Mouse (Mus musculus) myocyte (in vitro differentiated cells): ENCODE results near the gene Pafah1b3. TPM values are rescaled to one million over a fixed set of nuclear protein-coding genes. Genes with fewer than 3 reads are reported as not detected.
"Not testable (repeated sequence)": the region's sequence is repeated elsewhere in the genome, so short reads cannot be mapped to it uniquely, and the experiment has no call there.

Experiments
- H3K27me3 ChIP-seq: one replicate; pipeline ENCODE4 v1.6.1; 2011; ENCODE audit not compliant: control insufficient read depth, insufficient read depth, insufficient read length
- H3K36me3 ChIP-seq: one replicate; pipeline ENCODE4 v1.6.1; 2011; ENCODE audit not compliant: control insufficient read depth, insufficient read depth
- H3K4me2 ChIP-seq: one replicate; pipeline ENCODE4 v1.6.1; 2011; ENCODE audit warnings: low read depth, control low read depth
- H3K4me3 ChIP-seq: one replicate; pipeline ENCODE4 v1.5.1; 2011; ENCODE audit warnings: mild to moderate bottlenecking, control low read depth, moderate library complexity
- H3K79me2 ChIP-seq: one replicate; pipeline ENCODE4 v1.6.1; 2011; ENCODE audit not compliant: control insufficient read depth, insufficient read depth
- H3ac ChIP-seq: one replicate; pipeline ENCODE4 v1.6.1; 2011; ENCODE audit not compliant: control insufficient read depth, insufficient read length
- CEBPB ChIP-seq: IDR thresholded peaks from 2 replicates; pipeline ENCODE4 v1.6.1; 2011; ENCODE audit warnings: mild to moderate bottlenecking, moderate library complexity; ENCODE audit not compliant: poor library complexity, insufficient read depth, severe bottlenecking
- E2F4 ChIP-seq: IDR thresholded peaks from one replicate; pipeline ENCODE4 v1.6.1; 2011; ENCODE audit warnings: mild to moderate bottlenecking, control low read depth, moderate library complexity; ENCODE audit not compliant: insufficient read depth
- MAX ChIP-seq: IDR thresholded peaks from one replicate; pipeline ENCODE4 v1.6.1; 2011; ENCODE audit warnings: low read depth, mild to moderate bottlenecking, control low read depth
- MYOD1 ChIP-seq, 3 experiments: IDR thresholded peaks; one replicate each; pipeline ENCODE4 v1.6.1; 2011; ENCODE audit warnings: control low read depth in 2 of 3, low read depth in 2 of 3, mild to moderate bottlenecking in 2 of 3, moderate library complexity in 1 of 3; ENCODE audit not compliant: insufficient read length in 2 of 3, control insufficient read depth in 1 of 3
- MYOG ChIP-seq, 3 experiments: IDR thresholded peaks; one replicate each; pipeline ENCODE4 v1.6.1; 2011; ENCODE audit warnings: control low read depth in 2 of 3, low read depth in 2 of 3, mild to moderate bottlenecking in 2 of 3; ENCODE audit not compliant: insufficient read length in 2 of 3, control insufficient read depth in 1 of 3, insufficient read depth in 1 of 3
- POLR2A ChIP-seq: IDR thresholded peaks from one replicate; pipeline ENCODE4 v1.6.1; 2011; ENCODE audit warnings: low read depth, mild to moderate bottlenecking, control low read depth, moderate library complexity; ENCODE audit not compliant: insufficient read length
- POLR2AphosphoS2 ChIP-seq: IDR thresholded peaks from one replicate; pipeline ENCODE4 v1.6.1; 2011; ENCODE audit warnings: low read depth, control low read depth; ENCODE audit not compliant: insufficient read length
- REST ChIP-seq: IDR thresholded peaks from one replicate; pipeline ENCODE4 v1.6.1; 2011; ENCODE audit warnings: mild to moderate bottlenecking, control low read depth, moderate library complexity; ENCODE audit not compliant: insufficient read depth, insufficient read length
- SRF ChIP-seq: IDR thresholded peaks from one replicate; pipeline ENCODE4 v1.6.1; 2011; ENCODE audit warnings: low read depth; ENCODE audit not compliant: control insufficient read depth, insufficient read length
- TCF12 ChIP-seq: IDR thresholded peaks from one replicate; pipeline ENCODE4 v1.6.1; 2011; ENCODE audit warnings: mild to moderate bottlenecking, control low read depth; ENCODE audit not compliant: poor library complexity, insufficient read depth, severe bottlenecking
- TCF3 ChIP-seq: IDR thresholded peaks from one replicate; pipeline ENCODE4 v1.6.1; 2011; ENCODE audit warnings: low read depth, control low read depth; ENCODE audit not compliant: insufficient read length
- USF1 ChIP-seq: IDR thresholded peaks from one replicate; pipeline ENCODE4 v1.6.1; 2011; ENCODE audit warnings: low read depth, mild to moderate bottlenecking, control low read depth, moderate library complexity
- polyA plus RNA-seq: library from polyadenylated mRNA; unstranded; fragments of >200 nt; fragmentation: generic; extraction: Trizol; gene quantifications from one replicate; pipeline ENCODE4 v1.2.1, GENCODE M21; 2012; ENCODE audit warnings: missing spikeins

Gene Pafah1b3
- polyA plus RNA-seq, 1 experiment = 54.0 TPM

DNA sequence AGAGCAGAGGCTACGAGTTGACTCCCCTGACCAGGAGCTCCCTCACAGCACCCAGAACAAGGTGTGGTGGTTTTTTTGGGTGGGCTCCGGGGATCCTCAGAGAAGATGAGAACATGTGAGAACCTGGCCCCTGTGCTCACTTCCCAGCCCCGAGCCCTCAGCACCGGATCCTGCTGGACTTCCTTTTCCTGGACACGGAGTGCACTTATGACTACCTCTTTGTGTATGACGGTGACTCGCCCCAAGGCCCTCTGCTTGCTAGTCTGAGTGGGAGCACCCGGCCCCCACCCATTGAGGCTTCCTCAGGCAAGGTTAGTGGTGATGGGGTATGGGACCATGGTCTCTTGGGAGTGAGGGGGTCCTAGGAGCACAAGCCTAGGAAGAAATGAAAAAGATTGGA, 28.4 kb upstream of the Pafah1b3 start:
- H3K79me2 ChIP-seq = peaks cover 19% of the 10 kb centered on the region
- H3K36me3 ChIP-seq = peaks cover 4% of the 10 kb centered on the region
- H3K4me2 ChIP-seq = no peak overlapping the region
- no peak for TF ChIP-seq MAX
- TF ChIP-seq SRF = no peak
- no peak for TF ChIP-seq MYOD1 (IDR thresholded peaks at IDR 0.05; ENCODE audit: control insufficient read depth in 1 of 3, insufficient read length in 2 of 3, low read depth in 2 of 3)
- no peak for TF ChIP-seq TCF12
- TF ChIP-seq REST = no peak
- TF ChIP-seq CEBPB = no peak
- TF ChIP-seq POLR2A = no peak
- no peak for TF ChIP-seq MYOG (IDR thresholded peaks at IDR 0.05; ENCODE audit: control insufficient read depth in 1 of 3, insufficient read depth in 1 of 3, insufficient read length in 2 of 3, low read depth in 2 of 3)
- TF ChIP-seq USF1 = no peak
- no peak for TF ChIP-seq POLR2AphosphoS2
- TF ChIP-seq TCF3 = no peak
- no peak for TF ChIP-seq E2F4
- H3K27me3 ChIP-seq = no peaks in the 10 kb centered on the region
- no peak overlapping the region for H3ac ChIP-seq
- H3K4me3 ChIP-seq = no peak overlapping the region

DNA sequence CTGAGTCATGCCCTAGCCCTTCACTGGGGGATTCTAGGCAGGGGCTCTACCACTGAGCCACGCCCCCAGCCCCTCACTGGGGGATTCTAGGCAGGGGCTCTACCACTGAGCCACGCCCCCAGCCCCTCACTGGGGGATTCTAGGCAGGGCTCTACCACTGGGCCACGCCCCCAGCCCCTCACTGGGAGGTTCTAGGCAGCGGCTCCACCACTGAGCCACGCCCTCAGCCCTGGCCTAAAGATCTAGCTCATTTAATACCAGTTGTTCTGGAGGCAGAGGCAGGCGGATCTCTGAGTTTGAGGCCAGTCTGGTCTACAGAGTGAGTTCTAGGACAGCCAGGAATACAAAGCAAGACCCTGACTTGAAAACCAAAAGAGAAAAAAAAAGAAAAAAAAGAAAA, 27.6 kb upstream of the Pafah1b3 start:
- H3K79me2 ChIP-seq = peaks cover 19% of the 10 kb centered on the region
- not testable (repeated sequence) for H3ac ChIP-seq, H3K4me3 ChIP-seq, H3K36me3 ChIP-seq, H3K4me2 ChIP-seq, H3K27me3 ChIP-seq

DNA sequence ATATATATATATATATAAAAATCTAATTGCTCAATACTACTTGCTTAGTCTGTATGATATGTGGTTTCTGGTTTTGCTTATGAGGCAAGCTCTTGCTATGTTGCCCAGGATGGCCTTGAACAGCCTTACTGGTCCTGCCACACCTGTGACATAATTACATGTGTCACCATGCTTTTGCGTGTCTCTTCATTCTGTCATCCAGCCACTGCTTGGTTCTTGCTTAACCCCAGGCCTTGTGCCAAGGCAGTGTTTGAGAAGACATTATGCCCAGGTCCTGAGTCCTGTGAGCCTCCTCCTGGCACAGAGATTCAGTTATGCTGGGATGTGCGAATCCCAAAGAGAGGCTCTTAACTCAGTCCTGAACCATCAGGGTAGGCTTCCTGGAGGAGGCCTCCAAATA, 25.4 kb upstream of the Pafah1b3 start:
- Histone ChIP-seq H3K27me3 (no peaks in the 10 kb centered on the region), H3ac (no peak overlapping the region), H3K4me2 (peak overlapping the region; percentile 12), H3K4me3 (no peak overlapping the region), H3K36me3 (no peaks in the 10 kb centered on the region), H3K79me2 (peaks cover 27% of the 10 kb centered on the region)
- TF ChIP-seq TCF12 (no peak), SRF (no peak), POLR2A (no peak), MYOD1 (IDR thresholded peaks at IDR 0.05; ENCODE audit: control insufficient read depth in 1 of 3, insufficient read length in 2 of 3, low read depth in 2 of 3) (no peak), POLR2AphosphoS2 (no peak), REST (no peak), USF1 (no peak), CEBPB (no peak), TCF3 (no peak), MYOG (IDR thresholded peaks at IDR 0.05; ENCODE audit: control insufficient read depth in 1 of 3, insufficient read depth in 1 of 3, insufficient read length in 2 of 3, low read depth in 2 of 3) (no peak), E2F4 (no peak), MAX (no peak)

DNA sequence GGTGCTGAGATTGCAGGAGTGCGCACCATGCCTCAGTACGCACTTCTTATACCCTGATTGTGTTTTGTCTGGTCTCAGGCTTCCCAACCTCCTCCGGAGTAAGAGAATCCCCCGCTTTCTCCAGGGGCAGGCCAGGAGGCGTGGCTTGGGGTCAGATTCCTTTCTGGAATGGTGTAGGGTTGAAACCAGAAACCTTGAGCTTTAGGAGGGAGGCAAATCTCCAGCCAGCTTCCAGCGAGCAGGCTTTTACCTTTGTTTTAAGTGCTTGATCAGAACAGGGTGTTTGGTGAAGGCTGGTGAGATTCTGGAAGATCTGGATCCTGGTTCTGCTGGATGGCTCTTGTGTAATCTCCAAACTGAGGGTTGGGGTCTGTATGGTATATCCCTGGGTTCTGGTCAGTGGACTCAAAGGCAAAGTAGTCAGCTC, 24.3 kb upstream of the Pafah1b3 start:
- H3K27me3 ChIP-seq = no peaks in the 10 kb centered on the region
- H3K36me3 ChIP-seq = no peaks in the 10 kb centered on the region
- H3K79me2 ChIP-seq = peaks cover 34% of the 10 kb centered on the region
- H3K4me3 ChIP-seq = no peak overlapping the region
- TF ChIP-seq USF1 (no peak), E2F4 (no peak), CEBPB (no peak), SRF (no peak), MAX (no peak), POLR2A (no peak), REST (no peak), TCF3 (no peak), TCF12 (no peak), POLR2AphosphoS2 (no peak), MYOD1 (IDR thresholded peaks at IDR 0.05; ENCODE audit: control insufficient read depth in 1 of 3, insufficient read length in 2 of 3, low read depth in 2 of 3) (no peak), MYOG (IDR thresholded peaks at IDR 0.05; ENCODE audit: control insufficient read depth in 1 of 3, insufficient read depth in 1 of 3, insufficient read length in 2 of 3, low read depth in 2 of 3) (no peak)
- H3ac ChIP-seq = no peak overlapping the region
- H3K4me2 ChIP-seq = peak overlapping the region; percentile 55

- Histone ChIP-seq H3K4me3 (peak overlapping the region; percentile 64), H3K4me2 (peak overlapping the region; percentile 84), H3ac (peak overlapping the region; percentile 44), H3K79me2 (peaks cover 14% of the 10 kb centered on the region), H3K36me3 (no peaks in the 10 kb centered on the region), H3K27me3 (peaks cover 32% of the 10 kb centered on the region)
- TF ChIP-seq POLR2A (peak; percentile 48), MAX (no peak), POLR2AphosphoS2 (peak; percentile 42), MYOD1 (IDR thresholded peaks at IDR 0.05; ENCODE audit: control insufficient read depth in 1 of 3, insufficient read length in 2 of 3, low read depth in 2 of 3) (peak in 2 of 3 experiments; percentile 85), MYOG (IDR thresholded peaks at IDR 0.05; ENCODE audit: control insufficient read depth in 1 of 3, insufficient read depth in 1 of 3, insufficient read length in 2 of 3, low read depth in 2 of 3) (peak in 2 of 3 experiments; percentile 58 to 73)
Observed at GRCm38 (mm10) chr7:25317446-25317999, 19.7 kb upstream of the Pafah1b3 start.
